Mouse (Mus musculus) limb, embryonic 13.5 days (tissue): ENCODE data around the gene Mx1. TPM values are rescaled to one million over a fixed set of nuclear protein-coding genes. Genes with fewer than 3 reads are reported as not detected.

ENCODE experiments used
- ATAC-seq: fragments of 200-750 bp; cut with Nextera tagmentation; 2 replicates; pipeline ENCODE4 v1.8.0; 2017; ENCODE audit warnings: low read depth, moderate number of reproducible peaks, moderate TSS enrichment; ENCODE audit not compliant: low FRiP score
- H3K27ac ChIP-seq: fragments of 300-500 bp; sonication (generic); 2 replicates; pipeline ENCODE4 v1.5.1; 2015; ENCODE audit warnings: inconsistent platforms, mild to moderate bottlenecking, moderate library complexity
- H3K27me3 ChIP-seq: fragments of 300-500 bp; sonication (generic); 2 replicates; pipeline ENCODE4 v1.6.1; 2015; ENCODE audit warnings: mild to moderate bottlenecking, inconsistent platforms
- H3K36me3 ChIP-seq: fragments of 300-500 bp; sonication (generic); 2 replicates; pipeline ENCODE4 v1.6.1; 2015; ENCODE audit warnings: inconsistent platforms, mild to moderate bottlenecking, moderate library complexity
- H3K4me1 ChIP-seq: fragments of 300-500 bp; sonication (generic); 2 replicates; pipeline ENCODE4 v1.6.1; 2015; ENCODE audit warnings: inconsistent platforms
- H3K4me2 ChIP-seq: fragments of 300-500 bp; sonication (generic); replicated peaks from 2 replicates; pipeline ENCODE4 v1.6.1; 2015; ENCODE audit warnings: inconsistent platforms, mild to moderate bottlenecking, moderate library complexity
- H3K4me3 ChIP-seq: fragments of 300-500 bp; sonication (generic); 2 replicates; pipeline ENCODE4 v1.5.1; 2015; ENCODE audit warnings: moderate library complexity, mild to moderate bottlenecking, inconsistent platforms
- H3K9ac ChIP-seq: fragments of 300-500 bp; sonication (generic); 2 replicates; pipeline ENCODE4 v1.6.1; 2015; ENCODE audit warnings: mild to moderate bottlenecking, inconsistent platforms
- H3K9me3 ChIP-seq: fragments of 300-500 bp; sonication (generic); 2 replicates; pipeline ENCODE4 v1.6.1; 2016; ENCODE audit warnings: inconsistent platforms
- WGBS: fragments of 180-500 bp; shearing (Covaris S2); methylation state at CpG from one replicate; pipeline ENCODE4 v1.1.7; 2015; 5-methylcytosine and 5-hydroxymethylcytosine counted together
- polyA plus RNA-seq: library from polyadenylated mRNA; unstranded; fragments of >200 nt; fragmentation: Nextera tagmentation; extraction: Ambion mirVana; gene quantifications from 2 replicates; pipeline ENCODE4 v1.2.1, GENCODE M21; 2015

Gene Mx1
- 0.24 and 0.31 TPM in 2 replicates for polyA plus RNA-seq

GRCm38 (mm10) chr16:97462481-97463181 lies at the start of gene Mx1:
Gene Mx1, minus strand, starts transcription at chr16:97462907.
- H3K9me3 ChIP-seq, result no peaks in the 10 kb centered on the region
- H3K27me3 ChIP-seq, result no peaks in the 10 kb centered on the region
- H3K9ac ChIP-seq, result no peak within 1 kb of the TSS
- no peak within 1 kb of the TSS for H3K4me2 ChIP-seq
- H3K36me3 ChIP-seq, result no peaks in the 10 kb centered on the region
- no peak within 1 kb of the TSS for H3K27ac ChIP-seq
- 25% methylated on average over 4 of the region's 4 CpGs for WGBS
- H3K4me1 ChIP-seq, result peaks cover 12% of the 10 kb centered on the region
- no peak within 1 kb of the TSS for H3K4me3 ChIP-seq
- ATAC-seq, result peak; percentile 86; the same call in 1 of the 2 replicates

DNA sequence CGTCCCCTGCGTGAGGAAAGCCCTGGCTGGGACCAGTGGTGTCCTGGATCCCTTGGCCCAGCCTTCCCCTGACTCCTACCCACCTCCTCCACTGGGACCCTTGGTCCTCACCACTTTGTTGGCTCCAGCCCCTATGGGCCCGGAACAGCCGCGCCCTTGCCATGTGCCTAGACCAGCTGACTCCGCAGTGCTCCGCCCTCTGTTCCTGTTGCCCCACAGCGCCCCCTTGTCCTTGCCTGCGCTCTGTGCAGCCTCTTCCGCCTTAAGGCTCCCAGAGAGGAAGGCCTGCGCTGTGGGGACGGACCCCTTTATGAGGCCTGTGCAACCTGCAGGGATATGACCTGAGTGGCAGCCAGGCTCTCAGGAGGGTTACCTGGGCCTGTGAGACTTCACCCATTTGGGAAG lies 49.6 kb upstream of the Mx1 start:
- Histone ChIP-seq H3K4me2 (no peak overlapping the region), H3K27me3 (no peaks in the 10 kb centered on the region), H3K9me3 (no peaks in the 10 kb centered on the region), H3K36me3 (no peaks in the 10 kb centered on the region), H3K27ac (no peak overlapping the region), H3K4me1 (no peaks in the 10 kb centered on the region), H3K9ac (no peak overlapping the region), H3K4me3 (no peak overlapping the region)
- 85% methylated on average over 12 of the region's 12 CpGs for WGBS
- no peak for ATAC-seq

DNA sequence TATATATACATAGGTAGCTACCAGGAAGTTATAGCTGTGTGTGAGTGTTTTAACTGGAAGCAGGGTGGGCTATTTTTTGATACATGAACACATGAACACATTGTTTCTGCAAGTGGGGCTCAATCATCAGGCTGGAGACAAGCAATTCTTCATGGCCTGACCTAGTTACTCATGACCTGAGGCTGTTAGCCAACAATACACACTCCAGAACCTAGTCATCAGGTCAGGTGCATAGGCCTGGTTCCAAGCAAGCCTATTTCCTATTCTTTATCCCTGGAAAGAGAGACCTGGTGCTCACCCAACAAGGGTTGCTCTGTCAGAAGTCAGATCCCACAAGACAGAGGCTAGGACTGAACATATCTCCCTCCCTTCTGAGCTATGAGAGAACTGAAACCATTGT lies 48.8 kb upstream of the Mx1 start:
- Histone ChIP-seq H3K27ac (no peak overlapping the region), H3K36me3 (no peaks in the 10 kb centered on the region), H3K9ac (no peak overlapping the region), H3K9me3 (no peaks in the 10 kb centered on the region), H3K4me3 (no peak overlapping the region), H3K4me2 (no peak overlapping the region), H3K4me1 (no peaks in the 10 kb centered on the region), H3K27me3 (no peaks in the 10 kb centered on the region)
- ATAC-seq, result no peak

- ATAC-seq, result no peak
- Histone ChIP-seq H3K4me2 (no peak overlapping the region), H3K27ac (no peak overlapping the region), H3K9ac (no peak overlapping the region), H3K4me3 (no peak overlapping the region), H3K36me3 (no peaks in the 10 kb centered on the region), H3K9me3 (no peaks in the 10 kb centered on the region), H3K4me1 (no peaks in the 10 kb centered on the region), H3K27me3 (no peaks in the 10 kb centered on the region)
- 13% methylated on average over 5 of the region's 5 CpGs for WGBS
Observed at GRCm38 (mm10) chr16:97510849-97511248, 48.1 kb upstream of the Mx1 start.

GRCm38 (mm10) chr16:97507783-97508182 lies 45.1 kb upstream of the Mx1 start:
- no peaks in the 10 kb centered on the region for H3K4me1 ChIP-seq
- H3K4me3 ChIP-seq, result no peak overlapping the region
- H3K27me3 ChIP-seq, result no peaks in the 10 kb centered on the region
- H3K4me2 ChIP-seq, result no peak overlapping the region
- no peak overlapping the region for H3K9ac ChIP-seq
- H3K36me3 ChIP-seq, result no peaks in the 10 kb centered on the region
- ATAC-seq, result no peak
- H3K27ac ChIP-seq, result no peak overlapping the region
- H3K9me3 ChIP-seq, result no peaks in the 10 kb centered on the region

DNA sequence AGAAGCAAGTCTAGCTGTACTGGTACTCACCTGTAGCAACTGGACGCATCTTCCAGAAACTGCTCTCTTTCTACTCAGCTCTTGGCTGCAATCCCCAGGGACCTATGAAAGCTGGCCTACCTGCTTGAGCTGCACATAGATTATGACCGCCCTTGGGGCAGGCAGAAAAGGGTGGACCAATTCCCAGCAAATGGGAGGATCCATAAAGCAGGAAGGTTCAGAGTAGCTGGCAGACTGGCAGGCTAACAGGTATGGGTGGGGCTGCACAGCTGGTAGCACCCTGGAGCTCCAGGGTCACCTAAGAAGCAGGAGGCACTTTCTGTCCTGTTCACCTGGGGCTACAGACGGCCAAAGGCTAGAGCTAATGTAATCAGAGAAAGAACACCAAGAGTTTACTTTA lies 42.1 kb upstream of the Mx1 start:
- no peaks in the 10 kb centered on the region for H3K4me1 ChIP-seq
- ATAC-seq, result no peak
- H3K27me3 ChIP-seq, result no peaks in the 10 kb centered on the region
- 77% methylated on average over 3 of the region's 3 CpGs for WGBS
- no peak overlapping the region for H3K27ac ChIP-seq
- no peaks in the 10 kb centered on the region for H3K9me3 ChIP-seq
- no peak overlapping the region for H3K4me2 ChIP-seq
- no peaks in the 10 kb centered on the region for H3K36me3 ChIP-seq
- no peak overlapping the region for H3K9ac ChIP-seq
- no peak overlapping the region for H3K4me3 ChIP-seq

- H3K27ac ChIP-seq, result no peak overlapping the region
- no peaks in the 10 kb centered on the region for H3K36me3 ChIP-seq
- no peaks in the 10 kb centered on the region for H3K9me3 ChIP-seq
- no peaks in the 10 kb centered on the region for H3K27me3 ChIP-seq
- ATAC-seq, result no peak
- H3K4me2 ChIP-seq, result no peak overlapping the region
- H3K9ac ChIP-seq, result no peak overlapping the region
- WGBS, result 80% methylated on average over 3 of the region's 3 CpGs
- H3K4me3 ChIP-seq, result no peak overlapping the region
- no peaks in the 10 kb centered on the region for H3K4me1 ChIP-seq
Observed at GRCm38 (mm10) chr16:97503849-97504248, 41.1 kb upstream of the Mx1 start.

GRCm38 (mm10) chr16:97500901-97501300 lies 38.2 kb upstream of the Mx1 start:
- Histone ChIP-seq H3K9me3 (no peaks in the 10 kb centered on the region), H3K4me2 (no peak overlapping the region), H3K27ac (no peak overlapping the region), H3K27me3 (no peaks in the 10 kb centered on the region), H3K4me1 (no peaks in the 10 kb centered on the region), H3K9ac (no peak overlapping the region), H3K36me3 (no peaks in the 10 kb centered on the region), H3K4me3 (no peak overlapping the region)
- WGBS, result 87% methylated on average over 7 of the region's 7 CpGs
- no peak for ATAC-seq

GRCm38 (mm10) chr16:97499450-97499849 lies 36.7 kb upstream of the Mx1 start:
- no peak for ATAC-seq
- H3K27me3 ChIP-seq, result no peaks in the 10 kb centered on the region
- no peaks in the 10 kb centered on the region for H3K4me1 ChIP-seq
- 88% methylated on average over 7 of the region's 7 CpGs for WGBS
- no peaks in the 10 kb centered on the region for H3K9me3 ChIP-seq
- H3K36me3 ChIP-seq, result no peaks in the 10 kb centered on the region
- no peak overlapping the region for H3K4me2 ChIP-seq
- no peak overlapping the region for H3K9ac ChIP-seq
- H3K4me3 ChIP-seq, result no peak overlapping the region
- no peak overlapping the region for H3K27ac ChIP-seq

- Histone ChIP-seq H3K27me3 (no peaks in the 10 kb centered on the region), H3K36me3 (no peaks in the 10 kb centered on the region), H3K4me3 (no peak overlapping the region), H3K4me1 (no peaks in the 10 kb centered on the region), H3K4me2 (no peak overlapping the region), H3K9ac (no peak overlapping the region), H3K9me3 (no peaks in the 10 kb centered on the region), H3K27ac (no peak overlapping the region)
- ATAC-seq, result no peak
- WGBS, result 89% methylated on average over 3 of the region's 3 CpGs
Observed at GRCm38 (mm10) chr16:97498139-97498538, 35.4 kb upstream of the Mx1 start.

- 52% methylated on average over 5 of the region's 5 CpGs for WGBS
- H3K27ac ChIP-seq, result no peak overlapping the region
- H3K36me3 ChIP-seq, result no peaks in the 10 kb centered on the region
- H3K27me3 ChIP-seq, result no peaks in the 10 kb centered on the region
- H3K9me3 ChIP-seq, result no peaks in the 10 kb centered on the region
- no peak overlapping the region for H3K4me3 ChIP-seq
- no peaks in the 10 kb centered on the region for H3K4me1 ChIP-seq
- H3K4me2 ChIP-seq, result no peak overlapping the region
- no peak for ATAC-seq
- H3K9ac ChIP-seq, result no peak overlapping the region
Observed at GRCm38 (mm10) chr16:97497682-97498081, 35.0 kb upstream of the Mx1 start.

DNA sequence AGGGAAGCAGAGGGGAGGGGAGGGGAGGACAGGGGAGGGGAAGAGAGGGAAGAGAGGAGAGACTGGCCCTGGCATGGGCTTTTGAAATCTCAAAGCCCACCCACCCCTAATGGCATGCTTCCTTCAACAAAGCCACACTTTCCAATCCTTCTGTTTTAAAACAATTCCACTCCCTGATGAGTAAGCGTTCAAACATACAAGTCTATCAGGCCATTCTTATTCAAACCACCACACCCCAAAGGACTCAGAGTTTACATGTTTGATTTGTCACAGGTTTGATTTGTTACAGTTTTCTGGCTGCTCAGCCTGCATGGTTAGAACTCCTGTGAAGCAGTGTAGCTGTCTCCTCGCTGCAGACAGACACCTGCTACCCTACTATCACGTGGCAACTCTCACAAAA lies 33.3 kb upstream of the Mx1 start:
- H3K27ac ChIP-seq, result no peak overlapping the region
- no peak overlapping the region for H3K4me3 ChIP-seq
- H3K36me3 ChIP-seq, result no peaks in the 10 kb centered on the region
- 62% methylated on average over 3 of the region's 3 CpGs for WGBS
- no peaks in the 10 kb centered on the region for H3K27me3 ChIP-seq
- no peak for ATAC-seq
- no peak overlapping the region for H3K4me2 ChIP-seq
- no peak overlapping the region for H3K9ac ChIP-seq
- no peaks in the 10 kb centered on the region for H3K4me1 ChIP-seq
- H3K9me3 ChIP-seq, result no peaks in the 10 kb centered on the region

DNA sequence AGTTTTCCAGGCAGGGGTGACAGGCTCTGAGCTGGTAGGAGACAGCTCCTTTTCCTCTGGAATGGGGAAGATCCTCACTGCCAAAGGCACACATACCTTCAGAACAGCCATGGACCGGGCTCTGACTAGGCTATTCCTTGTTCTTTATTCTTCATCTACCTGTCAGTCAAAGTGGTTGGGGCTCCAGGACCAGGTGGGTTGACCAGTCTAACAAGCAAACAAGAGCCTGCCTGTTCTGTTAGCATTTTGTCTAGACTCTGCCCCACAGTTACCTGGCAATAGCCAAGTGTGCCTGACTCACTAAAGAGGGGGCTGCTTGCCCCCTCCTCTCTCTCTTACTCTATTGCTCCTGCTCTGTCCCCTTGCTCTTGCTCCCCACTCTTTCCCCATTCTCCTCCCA lies 29.7 kb upstream of the Mx1 start:
- no peaks in the 10 kb centered on the region for H3K9me3 ChIP-seq
- H3K4me3 ChIP-seq, result no peak overlapping the region
- no peak overlapping the region for H3K4me2 ChIP-seq
- 78% methylated on average over 1 of the region's 1 CpGs for WGBS
- H3K27me3 ChIP-seq, result 0 out of 2 replicates have a peak, but pooled peaks cover 2% of the 10 kb centered on the region
- H3K27ac ChIP-seq, result no peak overlapping the region
- no peaks in the 10 kb centered on the region for H3K36me3 ChIP-seq
- H3K9ac ChIP-seq, result no peak overlapping the region
- ATAC-seq, result no peak
- H3K4me1 ChIP-seq, result 0 out of 2 replicates have a peak, but pooled peaks cover 3% of the 10 kb centered on the region
